Mouse (Mus musculus) liver (tissue): ENCODE data around the gene Klhdc10.
A peak's percentile ranks its signal among the peaks of the same experiment; 100 is the strongest.

Experiments
- DNase-seq: peaks from one replicate; pipeline ENCODE4 v3.0.0-alpha.2; 2020; ENCODE audit warnings: mixed read lengths

Gene Klhdc10

DNA sequence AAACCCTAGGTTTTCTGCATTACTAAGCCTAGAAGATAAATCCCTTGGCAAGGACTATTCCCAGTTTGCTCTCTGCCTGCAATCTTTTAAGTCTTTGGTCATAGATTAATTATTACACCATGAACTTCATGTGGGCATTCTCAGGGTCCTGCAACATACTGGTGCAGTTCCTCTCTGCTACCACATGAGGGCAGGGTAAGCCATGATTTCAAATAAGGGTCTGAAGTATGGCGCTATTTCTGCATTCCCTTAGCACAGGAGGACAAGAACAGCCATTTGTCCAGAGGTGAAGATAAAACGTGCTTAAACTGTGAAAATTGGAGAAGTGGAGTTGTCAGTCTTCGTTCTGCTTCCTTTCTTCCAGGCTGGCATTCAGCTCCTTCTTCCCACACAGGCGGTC, 1.8 kb downstream of the Klhdc10 start:
- DNase-seq = peak; percentile 64

DNA sequence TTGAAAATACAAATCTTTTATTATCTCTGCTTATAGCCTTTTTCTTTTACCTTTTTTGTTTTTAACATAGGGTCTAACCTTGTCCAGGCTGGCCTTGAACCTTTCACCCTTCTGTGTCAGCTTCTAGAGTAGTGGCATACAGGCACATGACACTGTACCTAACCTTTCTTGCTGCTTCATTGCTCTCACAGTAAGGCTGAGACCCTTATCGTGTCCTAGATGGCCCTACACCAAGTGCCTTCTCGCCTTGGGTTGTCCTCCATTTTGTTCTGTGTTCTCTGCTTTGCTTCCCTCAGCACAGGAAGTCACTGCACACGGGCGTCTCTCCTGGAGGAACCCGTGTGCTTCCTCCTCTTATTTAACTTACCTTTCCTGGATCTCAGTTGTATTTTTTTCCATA, 3.0 kb downstream of the Klhdc10 start:
- no peak for DNase-seq

DNA sequence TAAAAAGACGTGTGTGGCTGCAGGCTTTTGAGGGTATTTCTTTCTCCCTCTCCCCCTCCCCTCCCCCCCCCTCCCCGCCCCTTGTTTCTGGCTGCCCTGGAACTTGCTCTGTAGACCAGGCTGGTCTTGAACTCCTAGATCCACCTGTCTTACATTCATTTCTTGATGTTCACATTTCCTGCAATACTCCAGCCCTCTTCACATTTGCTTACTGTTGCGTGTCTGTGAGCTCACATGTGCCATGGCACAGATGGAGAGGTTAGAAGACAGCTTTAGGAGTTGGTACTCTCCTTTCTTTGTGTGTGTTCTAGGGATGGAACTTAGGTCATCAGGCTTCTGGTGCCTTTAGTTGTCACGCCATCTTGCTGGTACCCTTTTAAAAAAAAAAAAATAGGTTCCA, 6.6 kb downstream of the Klhdc10 start:
- no peak for DNase-seq

DNA sequence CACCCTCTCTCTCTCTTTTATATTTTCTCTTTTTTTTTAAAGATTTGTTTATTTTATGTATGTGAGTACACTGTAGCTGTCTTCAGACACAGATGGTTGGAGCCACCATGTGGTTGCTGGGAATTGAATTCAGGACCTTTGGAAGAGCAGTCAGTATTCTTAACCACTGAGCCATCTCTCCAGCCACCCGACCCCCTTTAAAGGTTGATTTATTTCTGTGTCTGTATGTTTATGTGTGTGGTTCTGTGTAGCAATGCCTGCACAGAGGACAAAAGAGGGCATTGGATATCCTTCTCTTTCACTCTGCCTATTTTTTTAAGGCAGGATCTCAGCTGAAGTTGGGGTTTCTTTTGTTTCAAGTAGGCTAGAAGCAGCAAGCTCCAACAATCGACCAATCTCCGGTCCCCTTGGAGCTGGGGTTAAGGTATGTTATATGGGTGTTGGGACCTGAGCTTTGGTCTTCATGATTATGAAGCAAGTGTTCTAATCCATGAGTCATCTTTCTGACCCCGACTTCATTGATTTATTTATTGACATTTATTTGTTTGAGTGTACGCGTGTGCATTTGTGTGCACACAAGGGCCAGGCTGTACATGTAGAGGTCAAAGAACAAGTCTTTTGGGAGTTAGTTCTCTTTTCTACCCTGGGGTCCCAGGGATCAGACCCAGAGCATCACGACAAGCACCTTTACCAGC, 7.9 kb downstream of the Klhdc10 start:
- DNase-seq = no peak

DNA sequence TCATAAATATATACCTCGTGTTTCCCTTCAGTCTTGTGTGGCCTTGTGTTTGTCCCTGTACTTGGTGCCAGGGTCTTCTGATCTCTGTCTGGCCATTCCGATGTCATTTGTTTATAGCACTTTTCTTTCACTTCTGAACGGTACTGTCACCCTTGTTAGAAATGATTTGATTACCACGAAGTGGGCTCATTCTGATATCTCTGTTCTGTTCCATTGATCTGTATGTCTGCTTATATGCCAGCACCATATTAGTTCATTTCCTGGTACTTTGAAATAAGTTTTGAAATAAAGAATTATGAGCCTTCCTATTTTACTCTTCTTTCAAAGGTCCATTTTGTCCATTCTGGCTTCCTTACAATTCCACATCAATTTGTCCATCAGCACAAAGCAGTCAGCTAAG, 9.6 kb downstream of the Klhdc10 start:
- DNase-seq = no peak

DNA sequence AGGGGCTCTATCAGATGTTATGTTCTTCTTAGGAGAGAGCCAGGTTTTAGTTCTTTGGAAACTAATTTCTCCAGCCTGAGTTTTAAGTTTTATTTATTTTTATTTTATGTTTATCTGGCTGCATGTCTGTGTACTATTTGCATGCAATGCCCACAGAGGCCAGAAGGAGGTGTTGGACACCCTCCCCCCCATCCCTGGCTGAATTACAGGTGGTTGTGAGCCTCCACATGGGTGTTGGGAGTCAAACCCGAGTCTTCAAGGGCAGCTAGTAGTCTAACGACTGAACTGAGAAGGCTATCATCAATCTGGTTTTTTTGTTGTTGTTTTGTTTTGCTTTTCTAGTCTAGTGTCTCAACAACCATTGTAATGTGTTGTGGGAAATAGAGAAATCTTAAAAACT, 14.5 kb downstream of the Klhdc10 start:
- DNase-seq = no peak

DNA sequence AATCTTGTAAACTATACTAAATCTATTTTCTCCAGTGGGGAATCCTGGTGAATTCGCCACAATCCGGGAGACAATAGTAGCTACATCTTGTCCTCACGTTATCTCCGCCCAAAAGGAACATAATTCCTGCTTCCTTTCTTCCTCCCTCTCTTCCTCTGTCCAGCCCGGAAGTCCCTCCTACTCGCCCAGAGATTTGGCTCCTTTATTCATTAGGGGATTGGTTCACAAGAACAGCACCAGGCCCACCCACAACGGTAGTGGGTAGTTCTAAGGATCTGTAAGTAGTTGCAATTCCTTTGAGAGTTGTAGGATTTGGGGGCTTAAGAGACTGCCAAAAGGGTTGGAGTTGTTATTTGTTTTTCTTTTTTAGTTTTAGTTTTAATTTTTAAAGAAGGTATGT, 15.1 kb downstream of the Klhdc10 start:
- DNase-seq = no peak

DNA sequence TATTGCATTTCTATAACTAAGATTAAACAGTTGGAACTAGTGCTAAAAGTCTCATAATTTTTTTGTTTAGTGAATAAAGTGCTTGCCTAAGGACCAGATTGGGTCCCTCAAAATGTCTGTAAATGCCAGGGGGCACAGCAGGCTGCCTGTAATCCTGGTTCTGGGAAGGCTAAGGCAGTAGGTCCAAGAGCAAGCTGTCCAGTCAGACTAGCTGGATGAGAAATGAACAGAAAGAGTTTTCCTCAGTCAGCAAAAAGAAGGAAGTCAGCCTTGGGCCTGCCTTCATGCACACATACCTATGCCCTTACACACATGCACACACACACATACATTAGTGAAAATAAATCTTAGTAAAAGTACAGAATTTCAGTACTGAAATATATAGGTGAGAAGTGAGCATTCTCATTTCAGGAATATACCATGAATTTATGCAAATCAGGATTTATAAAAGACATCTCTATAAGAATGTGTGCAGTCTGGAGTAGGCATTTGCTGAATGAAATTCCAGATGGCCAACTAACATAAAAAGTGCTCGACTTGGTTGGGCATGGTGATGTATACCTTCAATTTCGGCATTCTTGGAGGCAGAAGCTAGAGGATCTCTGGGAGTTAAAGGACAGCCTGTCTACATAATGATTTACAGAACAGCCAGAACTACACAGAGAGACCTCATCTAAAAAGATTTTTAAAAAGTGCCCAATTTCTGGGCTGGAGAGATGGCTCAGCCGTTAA, 31.0 kb downstream of the Klhdc10 start:
- no peak for DNase-seq

DNA sequence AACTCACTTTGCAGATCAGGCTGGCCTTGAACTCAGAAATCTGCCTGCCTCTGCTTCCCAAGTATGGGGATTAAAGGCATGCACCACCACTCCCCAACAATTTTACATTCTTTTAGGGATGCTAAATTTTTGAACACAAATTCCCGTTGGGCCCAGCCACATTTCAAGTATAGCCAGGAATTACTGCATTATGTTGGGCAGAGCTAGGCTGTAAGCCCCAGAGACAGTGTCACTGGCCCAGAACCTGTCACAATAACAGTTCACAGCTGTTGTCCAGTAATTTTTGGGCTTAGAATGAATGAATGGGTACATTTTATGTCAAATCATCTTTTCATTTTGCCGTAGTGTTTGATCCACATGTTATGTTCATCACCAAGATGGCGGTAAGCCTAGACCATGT, 34.8 kb downstream of the Klhdc10 start:
- no peak for DNase-seq

DNA sequence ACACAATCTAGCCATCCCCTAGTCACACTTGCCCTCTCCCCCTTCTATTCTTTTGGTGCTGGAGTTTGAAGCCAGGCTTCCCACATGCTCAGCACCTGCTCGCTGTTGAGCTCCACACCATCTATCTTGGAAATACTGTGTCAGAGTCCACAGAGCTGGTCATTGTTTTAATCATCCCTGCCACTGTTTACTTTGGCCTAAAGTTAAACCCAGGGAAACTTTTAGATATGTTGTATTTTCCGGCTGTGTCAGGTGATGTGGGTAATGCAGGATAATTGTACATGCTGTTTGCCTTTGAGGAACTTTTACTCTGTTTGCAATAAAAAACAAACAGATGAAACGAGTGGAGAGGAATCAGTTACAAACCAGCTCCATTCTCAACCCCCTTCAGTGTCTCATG, 35.4 kb downstream of the Klhdc10 start:
- DNase-seq = no peak

DNA sequence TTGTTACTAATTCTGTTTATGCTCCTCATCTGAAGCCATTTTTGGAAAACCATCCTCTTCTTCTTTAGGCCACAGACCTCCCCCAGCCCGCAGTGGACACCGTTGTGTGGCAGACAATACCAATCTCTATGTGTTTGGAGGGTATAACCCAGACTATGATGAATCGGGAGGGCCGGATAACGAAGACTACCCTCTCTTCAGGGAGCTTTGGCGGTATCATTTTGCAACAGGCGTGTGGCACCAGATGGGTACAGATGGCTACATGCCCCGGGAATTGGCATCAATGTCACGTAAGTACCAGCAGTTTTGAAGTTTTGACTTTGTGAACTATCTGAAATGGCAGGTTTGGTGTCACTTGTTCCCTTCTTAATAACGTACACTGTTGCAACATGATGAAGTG, 37.9 kb downstream of the Klhdc10 start:
- no peak for DNase-seq

DNA sequence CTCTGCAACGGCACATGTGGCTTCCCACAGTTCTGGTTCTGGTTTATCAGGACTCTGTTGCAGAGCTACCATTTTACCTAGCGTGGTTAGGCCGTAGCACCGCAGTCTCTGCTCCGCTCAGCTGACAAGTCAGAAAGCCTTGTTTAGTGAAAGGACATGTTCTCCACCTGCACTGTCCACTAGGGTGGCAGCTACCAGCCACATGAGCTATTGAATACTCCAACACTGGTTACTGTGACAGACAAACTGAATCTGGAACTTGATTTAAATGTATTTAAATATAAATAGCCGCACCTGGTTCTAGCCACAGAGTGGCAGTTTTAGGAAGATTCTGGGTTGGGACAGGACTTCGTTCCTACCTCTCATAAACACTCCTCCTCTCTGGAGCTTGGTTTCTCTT, 55.3 kb downstream of the Klhdc10 start:
- no peak for DNase-seq

DNA sequence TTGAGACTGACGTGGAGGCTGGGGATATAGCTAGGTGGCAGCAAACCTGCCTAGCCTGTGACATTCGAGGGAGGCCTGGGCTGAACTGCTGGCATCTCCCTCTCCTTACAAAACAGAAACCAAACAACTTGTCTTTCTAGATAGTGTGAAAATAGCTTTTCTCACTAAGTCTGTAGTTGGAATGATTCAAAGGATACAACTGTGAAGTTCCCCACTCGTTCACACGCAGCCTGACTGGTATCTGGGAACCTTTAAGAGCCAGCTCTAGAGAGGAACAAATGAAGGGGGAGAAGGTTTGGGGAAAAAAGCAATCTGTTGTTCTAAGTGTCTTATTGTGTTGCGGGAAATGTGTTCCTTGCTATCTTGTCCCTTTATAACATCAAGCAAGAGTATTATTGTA, 57.0 kb downstream of the Klhdc10 start:
- DNase-seq = no peak

DNA sequence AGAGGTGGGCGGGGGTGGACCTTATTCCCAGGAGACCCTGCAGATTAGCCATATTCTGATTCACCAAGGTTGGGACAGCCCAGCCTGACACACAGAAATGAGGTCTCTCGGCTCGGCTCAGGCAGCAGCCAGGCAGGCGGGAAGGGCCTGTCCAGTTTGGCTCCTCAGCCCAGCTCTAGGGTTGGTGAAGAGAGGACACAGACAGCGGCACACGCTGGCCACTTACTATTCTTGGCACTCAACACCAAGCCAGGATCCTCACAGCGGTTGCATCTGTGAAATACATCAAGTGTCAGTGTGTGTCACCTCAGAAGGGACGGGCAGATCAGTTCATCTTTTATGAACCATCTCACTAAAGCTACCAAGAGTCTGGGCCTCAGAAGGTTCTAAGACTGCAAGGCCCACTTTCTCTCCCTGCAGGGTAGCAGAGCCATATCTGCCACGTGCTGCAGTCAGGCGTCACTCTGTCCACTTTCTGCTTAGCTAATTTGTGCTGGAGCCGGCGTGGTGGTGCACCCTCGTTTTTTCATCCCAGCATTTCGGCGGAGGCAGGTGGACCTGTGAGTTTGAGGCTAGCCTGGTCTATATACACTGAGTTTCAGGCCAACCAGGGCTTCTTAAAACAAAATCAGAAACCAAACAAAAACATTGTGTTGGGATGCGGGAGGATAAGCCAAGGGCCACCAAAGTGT, 57.5 kb downstream of the Klhdc10 start:
- DNase-seq = no peak

DNA sequence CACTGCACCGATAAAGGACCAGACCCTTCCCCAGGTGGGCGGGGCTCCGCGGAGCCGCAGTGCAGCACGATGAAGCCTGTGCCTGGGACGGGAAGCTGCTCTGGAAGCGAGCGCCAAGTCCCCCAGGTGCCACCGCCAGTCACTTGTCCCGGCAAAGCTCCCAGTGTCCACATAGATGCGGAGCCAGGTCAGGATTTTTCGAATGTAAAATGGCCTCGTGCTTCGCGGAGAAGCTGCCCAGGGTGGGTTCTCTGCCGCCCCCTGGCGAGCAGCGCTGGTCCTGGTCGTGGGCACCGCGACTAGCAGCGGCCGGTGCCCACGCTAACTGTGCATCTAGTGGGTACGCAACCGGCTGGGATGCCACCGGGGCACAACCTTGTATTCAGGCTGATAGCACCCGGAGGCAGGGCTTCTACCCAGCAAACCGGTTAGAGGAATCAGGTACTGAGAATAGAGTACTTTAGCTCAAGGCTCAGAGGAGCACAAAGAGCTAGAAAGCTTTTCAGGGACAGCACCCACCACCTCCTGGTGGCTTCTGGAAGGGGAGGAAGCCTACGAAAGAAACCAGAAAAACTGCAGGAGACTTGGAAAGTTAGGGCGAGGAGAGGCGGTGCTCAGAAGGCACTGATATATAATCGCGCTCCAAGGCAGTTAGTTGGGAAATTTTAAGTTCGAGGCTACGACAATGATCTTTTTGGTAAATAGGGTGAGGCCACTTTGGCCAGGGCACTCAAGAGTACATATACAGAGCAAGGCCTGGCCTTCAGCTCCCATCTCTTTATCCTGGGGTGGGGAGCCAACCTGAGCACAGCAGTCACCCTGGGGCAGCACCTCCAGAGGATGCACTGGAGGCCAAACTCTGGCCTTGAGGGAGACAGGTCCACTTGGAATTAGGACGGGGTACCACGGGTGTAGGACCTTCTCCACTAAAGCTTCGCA, 58.4 kb downstream of the Klhdc10 start:
- peak; percentile 79 for DNase-seq

DNA sequence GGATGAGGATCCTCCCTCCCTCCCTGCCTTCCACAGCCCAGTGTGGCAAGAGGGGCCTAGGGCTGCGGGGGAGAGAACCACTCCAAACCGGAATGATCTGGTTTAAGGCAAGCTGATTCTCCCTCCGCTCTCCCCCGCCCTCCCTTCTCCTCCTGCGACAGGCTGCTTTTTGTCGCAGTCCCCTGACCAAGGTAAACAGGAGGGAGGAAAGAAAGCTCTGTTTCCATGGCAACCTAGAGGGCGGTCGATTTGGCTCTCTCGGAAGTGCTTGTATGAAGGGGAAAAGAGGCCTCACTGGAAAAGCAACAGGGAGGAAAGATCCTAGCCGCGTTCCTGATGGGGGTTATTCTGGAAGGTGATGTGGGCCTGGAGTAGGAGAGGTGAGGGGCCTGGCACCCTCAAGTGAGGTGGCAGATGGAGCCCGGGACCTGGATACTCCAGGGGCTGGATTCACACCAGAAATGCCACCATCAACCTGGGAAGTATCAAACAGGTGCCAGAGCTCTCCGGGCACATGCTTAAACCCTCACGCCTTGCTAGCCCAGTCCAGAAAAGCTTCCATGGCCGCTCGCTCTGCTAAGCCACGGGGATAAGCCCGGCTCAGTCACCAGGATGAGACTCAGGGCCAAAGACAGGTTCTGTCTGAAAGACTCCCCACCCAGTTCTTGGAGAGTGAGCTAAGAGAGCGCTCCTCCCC, 59.2 kb downstream of the Klhdc10 start:
- DNase-seq = peak; percentile 70

DNA sequence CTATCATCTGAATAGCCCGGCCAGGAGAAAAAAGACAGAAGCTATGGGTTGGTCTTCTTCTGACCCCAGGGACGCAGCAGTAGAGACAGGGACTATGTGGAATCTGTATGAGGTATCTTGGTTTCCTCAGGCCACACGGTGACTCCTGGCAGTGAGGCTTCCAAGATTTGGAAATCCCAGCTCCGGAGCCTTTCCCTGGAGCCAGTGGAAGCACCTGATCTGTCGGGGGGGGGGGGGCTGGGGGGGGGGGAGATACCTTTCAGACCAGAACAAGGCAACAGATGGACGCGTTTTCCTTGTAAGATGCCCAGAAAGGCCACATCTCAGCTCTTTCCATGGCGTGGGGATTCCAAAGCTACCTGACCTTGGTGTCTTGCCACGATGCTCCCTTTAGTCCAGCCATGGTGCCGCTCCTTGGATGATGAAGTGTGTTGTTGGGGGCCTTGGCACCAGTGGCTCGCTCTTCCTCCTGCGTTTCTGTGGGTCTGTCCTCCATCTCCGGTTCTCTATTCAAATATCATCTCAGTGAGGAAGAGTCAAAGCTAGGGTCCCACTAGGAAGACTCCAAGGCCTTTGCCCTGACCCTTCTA, 60.2 kb downstream of the Klhdc10 start:
- DNase-seq = no peak

DNA sequence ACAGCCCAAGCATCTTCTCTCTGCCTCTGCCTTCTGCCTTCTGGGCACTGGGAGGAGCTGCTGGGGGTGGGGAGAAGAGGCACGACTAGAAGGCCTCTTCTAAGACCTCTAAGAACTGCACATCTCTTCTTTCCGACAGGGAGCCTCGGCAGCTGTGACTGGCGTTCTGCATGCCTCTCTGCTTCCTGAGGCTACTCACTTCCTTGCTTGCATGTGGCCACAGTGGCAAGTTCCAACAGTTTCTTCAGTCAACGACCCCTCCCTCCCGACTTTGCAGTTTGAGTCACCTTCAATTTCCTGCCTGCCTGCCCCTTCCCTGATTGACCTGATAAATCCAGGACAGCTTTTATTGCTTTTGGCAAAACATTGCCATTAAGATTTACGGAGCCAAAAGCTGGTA, 61.2 kb downstream of the Klhdc10 start:
- no peak for DNase-seq

DNA sequence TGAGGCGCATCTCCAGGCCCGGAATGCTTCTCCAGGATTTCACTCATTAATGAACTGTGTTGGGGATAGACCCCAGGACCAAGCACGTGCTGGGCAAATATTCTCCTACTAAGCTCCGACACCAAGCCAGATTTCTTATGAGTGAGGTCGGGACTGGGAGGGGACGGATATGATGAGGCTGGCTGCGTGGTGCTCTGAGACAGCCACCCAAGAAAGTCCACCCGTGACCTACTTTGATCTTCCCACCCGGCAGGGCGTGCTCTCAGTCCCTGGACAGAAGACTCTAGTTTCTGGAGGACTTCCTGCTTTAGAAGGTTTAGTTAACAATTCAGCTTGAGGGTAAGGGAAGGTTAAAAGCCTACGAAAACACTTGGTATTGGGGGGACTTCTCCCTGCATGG, 63.9 kb downstream of the Klhdc10 start:
- DNase-seq = no peak

DNA sequence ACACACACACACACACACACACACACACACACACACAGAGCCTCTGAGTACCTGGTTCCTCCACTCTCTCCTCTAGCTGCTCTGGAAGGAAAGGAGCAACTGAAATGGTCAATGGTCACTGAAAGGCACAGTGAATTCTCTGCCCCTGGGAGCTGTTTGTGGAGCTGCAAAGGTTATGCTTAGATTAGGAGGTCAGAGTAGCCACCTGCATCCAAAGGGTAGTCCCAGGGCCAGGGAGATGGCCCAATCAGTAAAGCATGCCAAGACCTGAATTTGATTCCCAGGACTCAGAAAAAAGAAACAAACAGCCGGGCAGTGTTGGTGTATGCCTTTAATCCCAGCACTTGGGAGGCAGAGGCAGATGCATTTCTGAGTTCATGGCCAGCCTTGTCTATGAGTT, 66.4 kb downstream of the Klhdc10 start:
- no peak for DNase-seq

DNA sequence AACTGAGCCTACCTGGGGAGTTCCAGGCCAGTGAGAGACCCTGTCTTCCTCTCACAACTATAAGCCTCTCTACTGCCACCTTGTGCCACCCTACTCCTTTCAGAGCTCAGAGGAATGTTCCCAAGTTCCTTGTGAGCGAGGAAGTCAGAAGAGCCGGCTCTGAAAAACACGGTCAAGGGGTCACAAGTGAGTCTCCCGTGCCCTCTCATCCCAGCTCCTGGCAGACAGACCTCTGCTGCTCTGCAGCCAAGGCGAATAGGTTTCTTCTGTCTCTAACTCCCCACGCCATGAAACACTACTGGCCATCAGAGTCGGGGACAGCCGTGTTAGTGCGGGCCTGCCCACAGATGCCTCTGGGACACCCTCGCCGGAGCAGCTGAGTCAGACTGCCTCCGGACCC, 67.0 kb downstream of the Klhdc10 start:
- peak; percentile 39 for DNase-seq

DNA sequence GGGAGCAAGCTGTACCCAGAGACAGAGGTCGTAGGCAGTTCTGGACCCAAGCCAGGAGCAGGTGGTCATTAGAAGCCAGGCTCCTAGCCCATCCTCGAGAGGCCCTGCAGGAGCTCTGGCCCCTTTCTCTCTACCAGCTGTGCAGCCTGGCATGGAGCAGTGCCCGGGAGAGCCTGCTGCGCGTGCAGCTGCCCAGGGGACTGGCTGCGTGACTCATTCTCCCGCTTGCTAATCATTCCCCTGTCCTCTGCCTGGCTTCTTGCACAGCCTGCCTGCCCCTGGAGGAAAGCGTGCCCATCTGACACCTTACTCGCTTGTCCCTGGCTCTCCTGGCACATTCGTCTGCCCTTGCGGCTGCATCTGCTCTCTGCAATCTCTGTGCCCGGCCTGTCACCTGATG, 67.7 kb downstream of the Klhdc10 start:
- DNase-seq = no peak
